Mouse (Mus musculus): ENCODE results near the gene Hhat. TPM values are rescaled to one million over a fixed set of nuclear protein-coding genes. Genes with fewer than 3 reads are reported as not detected.

The Hhat gene
- polyA plus RNA-seq, 1 experiment = 3.4 TPM

- Histone ChIP-seq H3K4me3 (ENCODE audit: extremely low read depth, insufficient read depth, insufficient read length) (no peak overlapping the region), H3K36me3 (ENCODE audit: control insufficient read depth, insufficient read depth, low read length) (no peaks in the 10 kb centered on the region), H3K4me1 (ENCODE audit: control insufficient read depth, insufficient read depth, insufficient read length) (no peaks in the 10 kb centered on the region), H3K27ac (ENCODE audit: insufficient read depth, low read length) (no peak overlapping the region), H3K27me3 (ENCODE audit: control insufficient read depth, insufficient read depth, low read length) (no peaks in the 10 kb centered on the region)
- no peak for DNase-seq (ENCODE audit: low read depth in 1 of 2, low spot score in 2 of 2)
- 71% methylated on average over 5 of the region's 5 CpGs for WGBS
- TF ChIP-seq POLR2A (IDR thresholded peaks at IDR 0.05; ENCODE audit: low read depth, low read length) (no peak), CTCF (IDR thresholded peaks at IDR 0.05; ENCODE audit: extremely low read depth, insufficient read depth, insufficient read length, insufficient replicate concordance) (no peak)
These were observed 166.6 kb downstream of the Hhat start for GRCm38 (mm10) chr1:192604413-192604812.

DNA sequence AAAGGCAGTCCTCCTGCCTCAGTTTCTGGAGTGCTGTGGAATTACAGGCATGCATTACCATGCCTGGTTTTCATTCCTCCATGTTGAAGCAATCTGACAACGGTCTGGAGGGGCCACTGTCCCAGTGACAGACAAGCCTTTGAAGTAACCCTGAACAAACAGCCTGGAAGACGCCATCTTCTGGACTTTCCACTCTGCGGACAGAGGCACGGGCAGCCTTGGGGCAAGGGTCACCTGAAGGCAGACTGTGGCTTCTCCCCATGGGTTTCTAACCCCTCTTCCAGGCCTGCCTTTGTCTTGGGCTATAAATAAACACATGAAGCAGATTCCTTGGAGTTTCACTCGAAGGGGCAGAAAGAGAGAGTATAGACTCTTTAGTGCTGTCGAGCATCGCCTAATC is 167.5 kb downstream of the Hhat start:
- DNase-seq (ENCODE audit: low read depth in 1 of 2, low spot score in 2 of 2) = no peak
- H3K27me3 ChIP-seq (ENCODE audit: control insufficient read depth, insufficient read depth, low read length) = no peaks in the 10 kb centered on the region
- no peak overlapping the region for H3K27ac ChIP-seq (ENCODE audit: insufficient read depth, low read length)
- no peaks in the 10 kb centered on the region; the same call in 1 of the 2 replicates for H3K4me1 ChIP-seq (ENCODE audit: control insufficient read depth, insufficient read depth, insufficient read length)
- no peak overlapping the region for H3K4me3 ChIP-seq (ENCODE audit: extremely low read depth, insufficient read depth, insufficient read length)
- no peaks in the 10 kb centered on the region for H3K36me3 ChIP-seq (ENCODE audit: control insufficient read depth, insufficient read depth, low read length)
- 84% methylated on average over 7 of the region's 7 CpGs for WGBS
- TF ChIP-seq CTCF (IDR thresholded peaks at IDR 0.05; ENCODE audit: extremely low read depth, insufficient read depth, insufficient read length, insufficient replicate concordance) = no peak
- no peak for TF ChIP-seq POLR2A (IDR thresholded peaks at IDR 0.05; ENCODE audit: low read depth, low read length)

DNA sequence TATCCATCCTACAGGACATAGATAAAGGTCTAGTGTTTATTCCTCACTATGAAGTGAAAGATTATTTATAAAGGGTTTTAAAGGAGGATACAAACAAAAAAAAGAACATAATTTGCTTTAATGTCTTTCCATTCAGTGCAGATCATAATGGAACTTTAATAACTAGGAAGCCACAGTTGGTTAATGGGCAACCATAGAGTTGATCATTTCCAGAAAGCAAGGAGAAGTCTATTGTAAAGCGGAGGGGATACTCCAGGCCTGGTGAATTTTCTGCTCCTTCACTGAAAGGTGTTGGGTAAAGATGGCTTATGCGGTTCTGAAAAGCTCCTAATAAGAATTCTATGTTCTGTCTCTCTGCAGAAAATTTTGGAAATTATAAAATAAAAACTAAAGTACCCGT is 169.8 kb downstream of the Hhat start:
- DNase-seq (ENCODE audit: low read depth in 1 of 2, low spot score in 2 of 2) = no peak
- no peaks in the 10 kb centered on the region for H3K27me3 ChIP-seq (ENCODE audit: control insufficient read depth, insufficient read depth, low read length)
- WGBS = 93% methylated on average over 3 of the region's 3 CpGs
- TF ChIP-seq POLR2A (IDR thresholded peaks at IDR 0.05; ENCODE audit: low read depth, low read length) (no peak), CTCF (IDR thresholded peaks at IDR 0.05; ENCODE audit: extremely low read depth, insufficient read depth, insufficient read length, insufficient replicate concordance) (no peak)
- no peak overlapping the region for H3K27ac ChIP-seq (ENCODE audit: insufficient read depth, low read length)
- H3K4me1 ChIP-seq (ENCODE audit: control insufficient read depth, insufficient read depth, insufficient read length) = no peaks in the 10 kb centered on the region; the same call in 1 of the 2 replicates
- H3K36me3 ChIP-seq (ENCODE audit: control insufficient read depth, insufficient read depth, low read length) = no peaks in the 10 kb centered on the region
- H3K4me3 ChIP-seq (ENCODE audit: extremely low read depth, insufficient read depth, insufficient read length) = no peak overlapping the region

DNA sequence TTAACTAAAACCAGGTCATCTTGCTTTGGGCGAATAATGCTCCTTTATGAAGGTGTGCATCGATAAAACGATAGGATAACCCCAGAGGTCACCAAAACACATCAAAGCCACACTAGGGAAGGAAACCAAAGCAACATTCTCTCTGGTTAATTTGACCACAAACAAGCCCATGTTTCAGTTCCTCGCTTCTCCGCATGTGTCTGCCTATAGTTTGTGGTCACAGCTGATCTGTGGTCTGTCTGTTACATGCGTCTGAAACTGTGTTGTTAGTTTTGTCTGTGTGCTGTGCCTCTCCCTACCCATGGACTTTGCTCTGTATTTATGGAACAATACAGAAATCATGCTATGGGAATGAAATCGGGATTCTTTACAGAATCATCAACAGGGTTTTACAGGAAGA is 171.3 kb downstream of the Hhat start:
- WGBS = 24% methylated on average over 7 of the region's 7 CpGs
- Histone ChIP-seq H3K27ac (ENCODE audit: insufficient read depth, low read length) (no peak overlapping the region), H3K4me1 (ENCODE audit: control insufficient read depth, insufficient read depth, insufficient read length) (no peaks in the 10 kb centered on the region; the same call in 1 of the 2 replicates), H3K27me3 (ENCODE audit: control insufficient read depth, insufficient read depth, low read length) (no peaks in the 10 kb centered on the region), H3K36me3 (ENCODE audit: control insufficient read depth, insufficient read depth, low read length) (no peaks in the 10 kb centered on the region), H3K4me3 (ENCODE audit: extremely low read depth, insufficient read depth, insufficient read length) (no peak overlapping the region)
- no peak for DNase-seq (ENCODE audit: low read depth in 1 of 2, low spot score in 2 of 2)
- TF ChIP-seq CTCF (IDR thresholded peaks at IDR 0.05; ENCODE audit: extremely low read depth, insufficient read depth, insufficient read length, insufficient replicate concordance) = no peak
- TF ChIP-seq POLR2A (IDR thresholded peaks at IDR 0.05; ENCODE audit: low read depth, low read length) = no peak

DNA sequence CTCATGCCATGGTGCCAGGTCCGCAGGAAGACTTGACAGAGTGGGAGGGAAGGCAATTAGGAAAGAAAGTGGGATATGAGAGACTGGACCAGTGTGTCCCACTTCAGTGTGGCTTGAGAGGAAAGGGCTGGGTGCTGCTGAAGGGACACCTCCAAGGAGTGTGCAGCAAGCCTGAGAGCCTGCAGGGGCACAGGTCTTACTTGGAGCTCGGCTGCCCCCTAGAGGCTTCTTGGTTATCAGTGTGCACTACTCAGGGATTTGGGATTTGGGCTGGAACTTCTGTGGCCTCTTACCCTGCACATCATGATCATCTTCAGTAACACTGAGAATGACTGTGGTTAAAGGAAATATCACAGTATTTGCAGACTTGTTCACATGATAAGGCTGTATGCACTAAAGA is 172.6 kb downstream of the Hhat start:
- TF ChIP-seq POLR2A (IDR thresholded peaks at IDR 0.05; ENCODE audit: low read depth, low read length) (no peak), CTCF (IDR thresholded peaks at IDR 0.05; ENCODE audit: extremely low read depth, insufficient read depth, insufficient read length, insufficient replicate concordance) (peak; percentile 33; the same call in 1 of the 2 replicates)
- 44% methylated on average over 2 of the region's 2 CpGs for WGBS
- H3K4me3 ChIP-seq (ENCODE audit: extremely low read depth, insufficient read depth, insufficient read length) = no peak overlapping the region
- H3K27ac ChIP-seq (ENCODE audit: insufficient read depth, low read length) = no peak overlapping the region
- H3K36me3 ChIP-seq (ENCODE audit: control insufficient read depth, insufficient read depth, low read length) = no peaks in the 10 kb centered on the region
- H3K27me3 ChIP-seq (ENCODE audit: control insufficient read depth, insufficient read depth, low read length) = no peaks in the 10 kb centered on the region
- peak in 1 of 2 experiments; percentile 39 for DNase-seq (ENCODE audit: low read depth in 1 of 2, low spot score in 2 of 2)
- no peaks in the 10 kb centered on the region; the same call in 1 of the 2 replicates for H3K4me1 ChIP-seq (ENCODE audit: control insufficient read depth, insufficient read depth, insufficient read length)

GRCm38 (mm10) chr1:192595426-192595825 is 175.6 kb downstream of the Hhat start:
- H3K27ac ChIP-seq (ENCODE audit: insufficient read depth, low read length) = no peak overlapping the region
- TF ChIP-seq CTCF (IDR thresholded peaks at IDR 0.05; ENCODE audit: extremely low read depth, insufficient read depth, insufficient read length, insufficient replicate concordance) (no peak), POLR2A (IDR thresholded peaks at IDR 0.05; ENCODE audit: low read depth, low read length) (no peak)
- 77% methylated on average over 4 of the region's 4 CpGs for WGBS
- no peaks in the 10 kb centered on the region for H3K36me3 ChIP-seq (ENCODE audit: control insufficient read depth, insufficient read depth, low read length)
- H3K4me3 ChIP-seq (ENCODE audit: extremely low read depth, insufficient read depth, insufficient read length) = no peak overlapping the region
- no peak for DNase-seq (ENCODE audit: low read depth in 1 of 2, low spot score in 2 of 2)
- H3K27me3 ChIP-seq (ENCODE audit: control insufficient read depth, insufficient read depth, low read length) = no peaks in the 10 kb centered on the region
- H3K4me1 ChIP-seq (ENCODE audit: control insufficient read depth, insufficient read depth, insufficient read length) = no peaks in the 10 kb centered on the region; the same call in 1 of the 2 replicates

DNA sequence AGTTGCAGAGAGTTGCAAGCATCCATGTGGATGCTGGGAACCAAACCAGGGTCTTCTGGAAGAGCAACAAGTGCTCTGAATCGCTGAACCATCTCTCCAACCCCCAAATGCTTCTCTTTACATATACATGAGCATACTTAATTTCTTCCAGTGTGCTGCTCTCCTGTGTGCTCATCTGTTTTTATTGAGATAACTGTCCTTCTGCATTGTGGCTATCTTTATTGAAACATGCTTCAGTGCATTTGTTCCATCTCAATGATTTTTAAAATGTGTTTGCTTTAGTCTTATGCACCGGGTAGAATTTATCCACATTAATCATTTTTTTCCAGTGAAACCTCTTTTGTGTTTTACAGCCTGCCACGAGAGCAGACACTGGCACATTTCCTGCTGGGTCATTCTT is 177.5 kb downstream of the Hhat start:
- 48% methylated on average over 3 of the region's 3 CpGs for WGBS

More for the DNA sequence above, 177.5 kb downstream of the Hhat start:
- Histone ChIP-seq H3K36me3 (ENCODE audit: control insufficient read depth, insufficient read depth, low read length) (no peaks in the 10 kb centered on the region), H3K27me3 (ENCODE audit: control insufficient read depth, insufficient read depth, low read length) (no peaks in the 10 kb centered on the region), H3K4me3 (ENCODE audit: extremely low read depth, insufficient read depth, insufficient read length) (no peak overlapping the region), H3K27ac (ENCODE audit: insufficient read depth, low read length) (no peak overlapping the region), H3K4me1 (ENCODE audit: control insufficient read depth, insufficient read depth, insufficient read length) (no peaks in the 10 kb centered on the region)
- TF ChIP-seq CTCF (IDR thresholded peaks at IDR 0.05; ENCODE audit: extremely low read depth, insufficient read depth, insufficient read length, insufficient replicate concordance) (no peak), POLR2A (IDR thresholded peaks at IDR 0.05; ENCODE audit: low read depth, low read length) (no peak)
- no peak for DNase-seq (ENCODE audit: low read depth in 1 of 2, low spot score in 2 of 2)

Measured in spleen, adult 2 months (tissue).